Mouse (Mus musculus): ENCODE measurements around the gene Tnfrsf26.
A peak's percentile ranks its signal among the peaks of the same experiment; 100 is the strongest.
"Not testable (repeated sequence)": the region's sequence is repeated elsewhere in the genome, so short reads cannot be mapped to it uniquely, and the experiment has no call there.

The Tnfrsf26 gene

GRCm38 (mm10) chr7:143628540-143628939 lies at the start of gene Tnfrsf26:
TSS of gene Tnfrsf26 (minus strand) at chr7:143628722.
- DNase-seq (ENCODE audit: low spot score in 2 of 2): peak; percentile 25 to 34

DNA sequence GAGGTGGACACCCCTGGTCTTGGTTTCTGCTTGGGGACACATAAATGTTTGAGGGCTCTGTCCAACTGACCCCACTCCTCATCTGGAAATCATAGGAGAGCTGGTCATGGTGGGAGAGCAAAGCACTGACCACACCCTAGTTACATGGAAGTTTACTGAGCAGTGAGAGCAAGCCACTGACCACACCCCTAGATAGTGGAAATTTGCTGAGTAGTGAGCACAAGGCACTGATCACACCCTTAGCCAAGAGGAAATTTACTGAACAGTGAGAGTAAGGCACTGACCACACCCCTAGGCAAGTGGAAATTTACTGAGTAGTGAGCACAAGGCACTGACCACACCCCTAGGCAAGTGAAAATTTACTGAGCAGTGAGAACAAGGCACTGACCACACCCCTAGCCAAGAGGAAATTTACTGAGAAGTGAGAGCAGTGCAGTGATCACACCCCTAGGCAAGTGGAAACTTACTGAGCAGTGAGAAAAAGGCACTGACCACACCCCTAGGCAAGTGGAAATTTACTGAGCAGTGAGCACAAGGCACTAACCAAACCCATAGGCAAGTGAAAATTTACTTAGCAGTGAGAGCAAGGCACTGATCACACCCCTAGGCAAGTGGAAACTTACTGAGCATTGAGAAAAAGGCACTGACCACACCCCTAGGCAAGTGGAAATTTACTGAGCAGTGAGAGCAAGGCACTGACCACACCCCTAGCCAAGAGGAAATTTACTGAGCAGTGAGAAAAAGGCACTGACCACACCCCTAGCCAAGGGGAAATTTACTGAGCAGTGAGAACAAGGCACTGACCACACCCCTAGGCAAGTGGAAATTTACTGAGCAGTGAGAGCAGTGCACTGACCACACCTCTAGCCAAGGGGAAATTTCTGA lies 38.1 kb upstream of the Tnfrsf26 start:
- DNase-seq (ENCODE audit: low spot score in 2 of 2): peak in 1 of 2 experiments; percentile 55

- no peak for DNase-seq (ENCODE audit: low spot score in 2 of 2)
Observed at GRCm38 (mm10) chr7:143663470-143663869, 34.9 kb upstream of the Tnfrsf26 start.

DNA sequence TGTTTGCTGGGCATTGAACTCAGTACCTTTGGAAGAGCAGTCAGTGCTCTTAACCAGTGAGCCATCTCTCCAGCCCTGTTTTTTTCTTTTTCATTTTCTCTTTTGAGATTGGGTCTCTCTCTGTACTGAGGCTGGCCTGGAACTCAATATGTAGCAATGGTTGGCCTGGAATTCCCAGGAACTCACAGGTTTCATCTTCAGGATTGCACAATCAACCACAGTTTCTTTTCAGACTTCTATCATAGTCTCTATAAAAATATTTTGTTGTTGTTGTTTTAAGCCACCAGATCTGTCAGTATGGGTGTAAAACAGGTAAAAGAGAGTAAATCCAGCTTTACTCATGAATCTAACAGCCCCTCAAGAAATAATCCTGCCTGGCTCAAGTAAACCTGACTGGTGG lies 32.3 kb upstream of the Tnfrsf26 start:
- DNase-seq (ENCODE audit: low spot score in 2 of 2): no peak

- not testable (repeated sequence) for DNase-seq (ENCODE audit: low spot score in 2 of 2)
Observed at GRCm38 (mm10) chr7:143649769-143650346, 21.3 kb upstream of the Tnfrsf26 start.

DNA sequence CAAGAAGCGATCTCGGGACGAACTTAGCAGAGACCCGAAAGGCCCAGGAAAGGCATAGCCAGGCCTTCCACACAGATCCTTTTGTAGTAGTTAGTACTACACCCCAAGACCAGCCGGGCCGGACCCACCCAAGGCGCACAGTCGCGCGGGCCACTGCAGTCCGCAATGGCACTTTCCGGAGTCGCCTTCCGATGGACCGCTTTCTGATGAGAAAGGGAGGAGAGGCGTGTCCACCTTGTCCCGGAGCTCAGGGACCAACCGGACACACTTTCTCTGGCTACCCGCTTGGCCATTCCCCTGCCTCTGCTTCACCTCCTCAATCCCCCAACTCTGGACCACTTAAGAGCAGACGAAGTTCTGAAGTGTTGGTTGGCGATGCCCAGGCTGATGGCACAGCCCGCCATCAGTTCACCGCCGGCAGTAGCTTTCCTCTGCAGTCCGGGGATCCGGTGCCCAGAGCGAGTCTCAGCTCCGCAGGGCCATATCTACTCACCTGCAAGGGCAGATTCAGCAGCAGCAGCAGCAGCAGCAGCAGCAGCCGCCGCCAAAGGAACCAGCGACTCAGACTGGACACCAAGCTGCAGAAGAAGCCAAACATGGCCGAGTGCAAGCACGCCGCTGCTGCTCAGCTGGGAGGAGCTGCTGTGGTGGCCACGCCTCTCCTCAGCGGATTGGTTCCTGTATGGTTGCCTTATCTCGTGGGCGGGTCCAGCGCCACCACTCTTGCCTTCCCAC lies 20.7 kb upstream of the Tnfrsf26 start, which contains the start of gene Tnfrsf22:
Gene Tnfrsf22 (minus strand): TSS at position 628 of the 735 bp plus-strand sequence.
- DNase-seq (ENCODE audit: low spot score in 2 of 2): peak; percentile 75 to 80

GRCm38 (mm10) chr7:143643949-143644348 lies 15.4 kb upstream of the Tnfrsf26 start:
- DNase-seq (ENCODE audit: low spot score in 2 of 2): peak in 1 of 2 experiments; percentile 44

DNA sequence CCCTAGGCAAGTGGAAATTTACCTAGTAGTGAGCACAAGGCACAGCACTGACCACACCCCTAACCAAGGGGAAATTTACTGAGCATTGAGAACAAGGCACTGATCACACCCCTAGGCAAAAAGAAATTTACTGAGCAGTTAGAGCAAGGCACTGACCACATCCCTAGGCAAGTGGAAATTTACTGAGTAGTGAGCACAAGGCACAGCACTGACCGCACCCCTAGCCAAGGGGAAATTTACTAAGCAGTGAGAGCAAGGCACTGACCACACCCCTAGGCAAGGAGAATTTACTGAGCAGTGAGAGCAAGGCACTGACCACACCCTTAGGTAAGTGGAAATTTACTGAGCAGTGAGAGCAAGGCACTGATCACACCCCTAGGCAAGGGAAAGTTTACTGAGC lies 8.2 kb upstream of the Tnfrsf26 start:
- peak; percentile 17 to 49 for DNase-seq (ENCODE audit: low spot score in 2 of 2)

GRCm38 (mm10) chr7:143631503-143631902 lies 3.0 kb upstream of the Tnfrsf26 start:
- no peak for DNase-seq (ENCODE audit: low spot score in 2 of 2)

- peak; percentile 24 to 27 for DNase-seq (ENCODE audit: low spot score in 2 of 2)
Observed at GRCm38 (mm10) chr7:143629501-143629900, 979 bp upstream of the Tnfrsf26 start.

DNA sequence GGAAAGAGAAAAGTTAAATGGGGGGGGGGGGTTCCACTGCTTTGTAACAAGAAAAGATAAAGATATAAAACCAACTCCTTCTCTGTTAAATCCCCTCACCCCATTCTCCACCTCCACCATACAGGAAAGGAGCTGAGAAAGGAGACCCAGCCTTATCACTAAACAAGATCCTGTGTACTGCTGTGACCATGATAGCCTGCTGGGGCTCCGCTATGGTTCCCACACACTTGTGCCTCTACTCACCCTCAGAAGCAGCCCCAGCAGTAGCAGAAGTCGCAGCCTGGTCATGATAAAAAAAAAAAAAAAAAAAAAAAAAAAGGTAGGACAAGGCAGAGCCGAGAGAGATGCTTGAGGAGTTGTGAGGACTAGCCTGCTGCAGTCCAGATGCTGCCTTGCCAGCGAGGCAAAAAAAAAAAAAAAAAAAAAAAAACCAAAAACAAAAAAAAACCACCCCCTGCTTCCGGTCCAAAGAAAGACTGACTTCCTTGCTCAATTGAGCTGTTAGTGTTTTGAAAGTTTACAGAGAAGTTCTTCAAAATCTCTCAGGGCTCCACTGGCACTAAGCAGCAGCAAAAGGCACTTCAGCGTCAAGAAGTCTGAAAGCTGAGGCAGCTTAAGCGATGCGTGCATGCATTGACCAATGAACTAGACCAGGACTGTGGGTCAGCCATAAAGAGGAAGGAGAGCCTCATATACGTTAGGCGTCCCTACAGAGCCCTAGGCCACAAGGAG lies 801 bp downstream of the Tnfrsf26 start:
- peak; percentile 35 to 39 for DNase-seq (ENCODE audit: low spot score in 2 of 2)

DNA sequence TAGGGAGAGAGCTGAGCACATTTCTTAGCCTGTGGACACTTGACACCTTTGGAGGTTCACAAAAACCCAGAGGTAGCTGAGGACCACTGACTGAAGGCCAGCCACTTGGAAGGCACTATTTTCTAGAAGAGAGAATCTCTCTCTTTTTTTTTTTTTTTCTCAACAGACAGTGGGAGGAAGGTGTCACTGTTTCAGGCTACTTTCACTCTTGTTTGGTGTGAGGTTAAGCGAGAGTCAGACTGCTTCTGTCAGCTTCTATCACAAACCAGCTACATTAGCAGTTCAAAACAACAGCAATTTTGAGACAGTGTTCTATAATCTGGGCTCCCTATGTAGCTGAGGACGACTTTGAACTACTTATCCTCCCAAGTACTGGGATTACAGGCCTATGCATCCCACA lies 2.3 kb downstream of the Tnfrsf26 start:
- peak; percentile 35 to 36 for DNase-seq (ENCODE audit: low spot score in 2 of 2)

DNA sequence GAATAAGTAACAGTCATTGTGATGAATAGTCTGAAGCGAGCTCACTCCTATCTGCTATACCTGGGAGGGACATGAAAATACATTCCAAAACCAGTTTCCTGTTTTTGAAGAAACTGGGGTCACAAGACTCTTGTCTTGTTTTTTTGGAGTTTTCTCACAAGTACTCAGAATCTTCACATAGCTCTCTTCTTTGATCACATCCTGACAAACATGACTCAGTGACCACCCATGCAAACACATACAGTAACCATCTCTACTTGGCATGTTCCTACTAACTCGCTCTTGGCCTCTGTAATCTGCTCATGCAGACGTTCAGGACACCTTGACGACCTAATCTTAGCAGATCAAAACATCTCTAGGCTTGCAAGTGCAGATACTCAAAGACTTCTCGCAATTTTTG lies 3.4 kb downstream of the Tnfrsf26 start:
- peak; percentile 51 to 53 for DNase-seq (ENCODE audit: low spot score in 2 of 2)

GRCm38 (mm10) chr7:143624561-143624960 lies 4.0 kb downstream of the Tnfrsf26 start:
- DNase-seq (ENCODE audit: low spot score in 2 of 2): no peak

GRCm38 (mm10) chr7:143620951-143621350 lies 7.6 kb downstream of the Tnfrsf26 start:
- DNase-seq (ENCODE audit: low spot score in 2 of 2): no peak

DNA sequence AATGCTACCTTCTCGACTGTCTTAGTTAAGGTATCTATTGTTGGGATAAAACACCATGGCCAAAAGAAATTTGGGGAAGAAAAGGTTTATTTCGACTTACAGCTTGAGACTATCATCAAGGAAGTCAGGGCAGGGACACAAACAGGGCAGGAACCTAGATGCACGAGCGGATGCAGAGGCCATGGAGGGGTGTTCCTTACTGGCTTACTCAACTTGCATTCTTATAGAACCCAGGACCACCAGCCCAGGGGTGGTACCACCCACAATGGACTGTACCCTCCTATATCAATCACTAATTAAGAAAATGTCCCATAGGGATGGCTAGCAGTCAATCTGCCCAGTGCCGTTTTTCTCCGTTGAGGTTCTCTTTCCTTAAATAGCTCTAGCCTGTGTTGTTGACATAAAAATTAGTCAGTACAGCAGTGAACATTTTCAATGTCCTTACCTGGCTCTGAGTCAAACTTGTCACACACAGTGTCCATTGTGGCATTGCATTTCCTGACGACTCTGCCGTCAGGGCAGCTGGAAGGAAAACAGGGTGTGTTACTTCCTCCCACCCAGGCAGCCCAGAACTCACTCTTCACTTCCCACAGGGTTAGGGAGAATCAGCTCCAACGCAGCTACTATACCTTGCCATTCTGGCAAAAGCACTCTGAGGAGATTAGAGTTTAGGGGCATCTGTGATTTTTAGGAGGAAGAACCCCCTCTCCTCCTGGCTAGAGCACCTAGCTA lies 14.0 kb downstream of the Tnfrsf26 start:
- DNase-seq (ENCODE audit: low spot score in 2 of 2): no peak

GRCm38 (mm10) chr7:143612215-143612614 lies 16.3 kb downstream of the Tnfrsf26 start:
- DNase-seq (ENCODE audit: low spot score in 2 of 2): peak in 1 of 2 experiments; percentile 37

GRCm38 (mm10) chr7:143605321-143605720 lies 23.2 kb downstream of the Tnfrsf26 start:
- DNase-seq (ENCODE audit: low spot score in 2 of 2): no peak

- DNase-seq (ENCODE audit: low spot score in 2 of 2): no peak
Observed at GRCm38 (mm10) chr7:143604889-143605288, 23.6 kb downstream of the Tnfrsf26 start.

DNA sequence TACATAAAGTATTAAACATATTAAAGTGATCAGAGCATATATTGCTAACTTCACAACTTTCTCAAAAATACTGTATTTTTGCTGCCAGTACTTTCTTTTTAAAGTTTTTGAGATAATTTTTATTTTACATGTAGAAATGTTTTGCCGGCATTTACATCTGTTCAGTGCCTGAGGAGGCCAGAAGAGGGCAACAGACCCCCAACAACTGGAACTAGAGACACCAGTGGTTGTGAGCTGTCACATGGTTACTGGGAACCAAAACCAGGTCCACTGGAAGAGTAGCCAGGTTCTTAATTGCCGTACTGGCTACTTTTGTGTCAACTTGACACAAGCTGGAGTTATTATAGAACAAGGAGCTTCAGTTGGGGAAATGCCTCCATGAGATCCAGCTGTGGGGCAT lies 26.8 kb downstream of the Tnfrsf26 start:
- DNase-seq (ENCODE audit: low spot score in 2 of 2): no peak

DNA sequence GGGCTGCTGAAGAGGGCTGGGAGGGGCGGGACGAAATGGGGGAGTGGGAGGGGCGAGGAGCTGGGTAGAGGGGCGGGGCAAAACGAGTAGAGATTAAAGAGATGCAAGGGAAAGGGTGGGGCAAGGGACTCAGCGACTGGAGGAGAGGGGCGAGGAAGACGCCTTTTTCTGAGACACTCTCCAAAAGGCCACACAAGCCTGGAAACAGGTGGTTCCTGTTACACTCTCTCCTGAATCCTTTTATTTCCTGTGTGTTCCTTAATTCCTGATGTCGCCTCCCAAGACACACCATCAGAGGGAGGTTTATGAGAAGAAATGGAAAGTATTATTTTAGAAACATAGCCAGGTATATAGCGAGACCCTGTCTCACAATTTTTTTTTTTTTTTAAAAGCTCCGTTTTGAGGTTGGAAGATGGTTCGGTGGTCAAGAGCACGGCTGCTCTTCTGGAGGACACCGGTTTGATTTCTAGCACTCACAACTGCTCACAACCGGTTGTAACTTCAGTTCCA lies 28.2 kb downstream of the Tnfrsf26 start:
- no peak for DNase-seq (ENCODE audit: low spot score in 2 of 2)
